Mouse (Mus musculus) forebrain, embryonic 10.5 days (tissue): Measurements from ENCODE around the gene Cmtm8. TPM values are rescaled to one million over a fixed set of nuclear protein-coding genes. Genes with fewer than 3 reads are reported as not detected.

Experiments used
- polyA plus RNA-seq: library from polyadenylated mRNA; unstranded; fragments of >200 nt; fragmentation: Nextera tagmentation; extraction: Ambion mirVana; gene quantifications from 2 replicates; pipeline ENCODE4 v1.2.1, GENCODE M21; 2016

Cmtm8 gene
- polyA plus RNA-seq, 1 experiment from 2014 or later, result 22.8 TPM

Other genes with a start within 250 kb of the Cmtm8 start
- gene Cnot10, start 204.0 kb downstream of the Cmtm8 start, polyA plus RNA-seq, result 73.7 and 74.4 TPM in 2 replicates
- 74.6 and 78.8 TPM in 2 replicates for gene Dync1li1, start 155.4 kb downstream of the Cmtm8 start, polyA plus RNA-seq
- gene Cmtm6, start 113.0 kb downstream of the Cmtm8 start, polyA plus RNA-seq, result 29.1 and 29.9 TPM in 2 replicates
- gene Cmtm7, start 62.3 kb downstream of the Cmtm8 start, polyA plus RNA-seq, result 76.9 and 78.7 TPM in 2 replicates
- gene Gpd1l, start 89.8 kb upstream of the Cmtm8 start, polyA plus RNA-seq, result 13.2 and 14.6 TPM in 2 replicates
- gene Osbpl10, start 134.4 kb upstream of the Cmtm8 start, polyA plus RNA-seq, result 0.99 and 1.4 TPM in 2 replicates
- 215 and 266 TPM in 2 replicates for gene Rps27rt, start 138.6 kb upstream of the Cmtm8 start, polyA plus RNA-seq